In the genomic region with DNA sequence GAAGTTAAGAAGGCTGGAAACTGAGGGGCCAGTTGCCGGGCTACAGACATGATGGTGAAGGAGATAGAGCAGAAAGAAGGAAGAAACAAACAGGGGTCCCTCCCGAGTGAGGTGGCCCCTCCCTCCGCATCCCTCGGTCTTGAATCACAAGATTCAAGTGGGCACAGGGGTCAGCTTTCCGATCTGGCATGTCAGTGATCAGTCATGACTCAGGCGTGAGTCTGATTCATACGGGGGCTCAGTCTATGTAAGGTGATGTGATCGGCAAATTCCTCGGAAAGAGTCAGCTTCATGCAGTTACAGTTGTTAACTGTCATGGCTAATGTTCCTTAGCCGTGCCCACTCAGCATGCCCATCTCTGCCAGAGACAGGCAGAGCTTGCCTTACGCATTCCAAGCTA, we compare ENCODE assay signal across 22 mouse cellular contexts.
DNase-seq lines count a peak whose midpoint lies in the region; ATAC-seq and TF ChIP-seq lines count a peak whose summit lies in the region.
"Had no signal": no experiment of that assay in that cellular context is flagged by ENCODE, and none has a peak within 500 bp of the region (broad histone marks: within the 10 kb centered on the region; RNA-seq: fewer than 3 reads in every experiment).

No protein-coding gene starts in this region.

- DNase-seq in forebrain, embryonic 14.5 days (ENCODE audit: low spot score), result no peak
- no peak for DNase-seq in hindbrain, embryonic 10.5 days (ENCODE audit: low spot score)
- no peak for DNase-seq in kidney, adult 18-20 months
- DNase-seq: adrenal gland, postnatal 14 days; cerebellum, adult 11-12 months; cerebellum, adult 9-10 months; cerebellum, postnatal 25 days; forebrain, postnatal 0 days; gastrocnemius, postnatal 36 days; heart, adult 11 months; heart, postnatal 4 days; kidney, adult 11 months had no signal

- no peak overlapping the region for H3K9ac ChIP-seq in forebrain, embryonic 15.5 days (replicated peaks)
- no peak overlapping the region for H3K9ac ChIP-seq in forebrain, embryonic 14.5 days (ENCODE audit: low read length)
- no peak overlapping the region for H3K9ac ChIP-seq in hindbrain, embryonic 16.5 days (ENCODE audit: low read depth, low read length)
- H3K9ac ChIP-seq in intestine, embryonic 16.5 days (ENCODE audit: low read depth, low read length), result no peak overlapping the region
- H3K9ac ChIP-seq: embryonic facial prominence, embryonic 13.5 days; forebrain, postnatal 0 days; heart, embryonic 13.5 days had no signal

- H3K79me3 ChIP-seq in C2C12 (ENCODE audit: low read depth), result no peaks in the 10 kb centered on the region

- H3K27me3 ChIP-seq in forebrain, embryonic 15.5 days, result no peaks in the 10 kb centered on the region
- no peaks in the 10 kb centered on the region for H3K27me3 ChIP-seq in forebrain, embryonic 14.5 days (replicated peaks; ENCODE audit: control insufficient read depth, insufficient read depth, low read length)
- no peaks in the 10 kb centered on the region for H3K27me3 ChIP-seq in hindbrain, embryonic 16.5 days (replicated peaks; ENCODE audit: control insufficient read depth, insufficient read depth, low read length)
- no peaks in the 10 kb centered on the region for H3K27me3 ChIP-seq in hindbrain, embryonic 10.5 days (ENCODE audit: insufficient read depth, poor library complexity, severe bottlenecking)
- H3K27me3 ChIP-seq in C2C12 (ENCODE audit: control insufficient read depth, insufficient read depth, insufficient read length), result no peaks in the 10 kb centered on the region
- H3K27me3 ChIP-seq in myocyte (ENCODE audit: control insufficient read depth, insufficient read depth, insufficient read length), result no peaks in the 10 kb centered on the region
- H3K27me3 ChIP-seq in intestine, embryonic 16.5 days (replicated peaks; ENCODE audit: control insufficient read depth, insufficient read depth, low read length), result no peaks in the 10 kb centered on the region
- H3K27me3 ChIP-seq: embryonic facial prominence, embryonic 13.5 days had no signal

- H3K4me2 ChIP-seq in forebrain, embryonic 15.5 days (replicated peaks), result no peak overlapping the region
- no peak overlapping the region for H3K4me2 ChIP-seq in forebrain, embryonic 14.5 days (ENCODE audit: low read length)
- H3K4me2 ChIP-seq in hindbrain, embryonic 16.5 days (ENCODE audit: low read length), result no peak overlapping the region
- H3K4me2 ChIP-seq in myocyte (ENCODE audit: low read depth), result peak overlapping the region; percentile 39
- H3K4me2 ChIP-seq in intestine, embryonic 16.5 days (ENCODE audit: low read depth, low read length), result no peak overlapping the region
- H3K4me2 ChIP-seq: embryonic facial prominence, embryonic 13.5 days; heart, embryonic 13.5 days had no signal

- no peaks in the 10 kb centered on the region for H3K36me3 ChIP-seq in forebrain, embryonic 15.5 days
- H3K36me3 ChIP-seq in forebrain, embryonic 14.5 days (ENCODE audit: control insufficient read depth, insufficient read depth, low read length), result no peaks in the 10 kb centered on the region
- H3K36me3 ChIP-seq in hindbrain, embryonic 16.5 days (ENCODE audit: control insufficient read depth, insufficient read depth, low read length), result no peaks in the 10 kb centered on the region
- H3K36me3 ChIP-seq in hindbrain, embryonic 10.5 days, result no peaks in the 10 kb centered on the region
- H3K36me3 ChIP-seq in C2C12 (ENCODE audit: control insufficient read depth, insufficient read depth), result no peaks in the 10 kb centered on the region
- H3K36me3 ChIP-seq in myocyte (ENCODE audit: control insufficient read depth, insufficient read depth), result no peaks in the 10 kb centered on the region
- no peaks in the 10 kb centered on the region for H3K36me3 ChIP-seq in intestine, embryonic 16.5 days (ENCODE audit: control insufficient read depth, insufficient read depth, low read length)
- H3K36me3 ChIP-seq: embryonic facial prominence, embryonic 13.5 days; heart, embryonic 13.5 days had no signal

- H3K27ac ChIP-seq in forebrain, embryonic 15.5 days (replicated peaks), result peak overlapping the region; percentile 12; the same call in 1 of the 2 replicates
- no peak overlapping the region for H3K27ac ChIP-seq in forebrain, embryonic 14.5 days (ENCODE audit: low read depth, low read length)
- H3K27ac ChIP-seq in hindbrain, embryonic 16.5 days (ENCODE audit: low read depth, low read length), result no peak overlapping the region
- no peak overlapping the region for H3K27ac ChIP-seq in hindbrain, embryonic 10.5 days
- no peak overlapping the region for H3K27ac ChIP-seq in intestine, embryonic 16.5 days (ENCODE audit: low read length)
- H3K27ac ChIP-seq: embryonic facial prominence, embryonic 13.5 days; heart, embryonic 13.5 days had no signal

- H3ac ChIP-seq in C2C12 (ENCODE audit: control insufficient read depth, insufficient read length, low read depth) (peak overlapping the region; percentile 43), myocyte (ENCODE audit: control insufficient read depth, insufficient read length) (no peak overlapping the region)

- no peak for TF ChIP-seq POLR2A in myocyte (IDR thresholded peaks at IDR 0.05; ENCODE audit: insufficient read length, low read depth)

- no peak for TF ChIP-seq CTCF in C2C12 (IDR thresholded peaks at IDR 0.05; ENCODE audit: control insufficient read depth, insufficient read depth, insufficient read length)

- no peak overlapping the region for H3K4me3 ChIP-seq in forebrain, embryonic 15.5 days
- no peak overlapping the region for H3K4me3 ChIP-seq in forebrain, embryonic 14.5 days (ENCODE audit: low read depth, low read length)
- H3K4me3 ChIP-seq in hindbrain, embryonic 16.5 days (ENCODE audit: low read length), result no peak overlapping the region
- no peak overlapping the region for H3K4me3 ChIP-seq in hindbrain, embryonic 10.5 days
- H3K4me3 ChIP-seq in C2C12 (ENCODE audit: insufficient read depth, poor library complexity, severe bottlenecking) (no peak overlapping the region), myocyte (no peak overlapping the region)
- no peak overlapping the region for H3K4me3 ChIP-seq in intestine, embryonic 16.5 days (ENCODE audit: low read length)
- H3K4me3 ChIP-seq: embryonic facial prominence, embryonic 13.5 days; heart, embryonic 13.5 days had no signal

- WGBS in forebrain, embryonic 15.5 days, result 86% methylated on average over 11 of the region's 11 CpGs
- WGBS in forebrain, embryonic 14.5 days, result 87% methylated on average over 11 of the region's 11 CpGs
- 63% methylated on average over 11 of the region's 11 CpGs for WGBS in hindbrain, embryonic 16.5 days
- WGBS in hindbrain, embryonic 10.5 days, result 89% methylated on average over 11 of the region's 11 CpGs
- WGBS in intestine, embryonic 16.5 days, result 72% methylated on average over 11 of the region's 11 CpGs

- ATAC-seq in forebrain, embryonic 15.5 days (replicated peaks), result no peak
- no peak for ATAC-seq in forebrain, embryonic 14.5 days
- ATAC-seq in hindbrain, embryonic 16.5 days, result peak; percentile 18; the same call in 1 of the 2 replicates
- no peak for ATAC-seq in intestine, embryonic 16.5 days
- ATAC-seq: activated CD4-positive, CD25-positive, alpha-beta regulatory T cell, adult 4 months; CD4-positive, CD25-positive, alpha-beta regulatory T cell, adult 4 months; inflammation-experienced regulatory T-cells, adult 6 months had no signal

- H3K4me1 ChIP-seq in forebrain, embryonic 15.5 days, result peaks cover 19% of the 10 kb centered on the region
- H3K4me1 ChIP-seq in forebrain, embryonic 14.5 days (ENCODE audit: control insufficient read depth, insufficient read depth, low read length), result peaks cover 6% of the 10 kb centered on the region; the same call in 1 of the 2 replicates
- peaks cover 4% of the 10 kb centered on the region; the same call in 1 of the 2 replicates for H3K4me1 ChIP-seq in hindbrain, embryonic 16.5 days (ENCODE audit: control insufficient read depth, insufficient read depth, low read depth, low read length)
- H3K4me1 ChIP-seq in hindbrain, embryonic 10.5 days (replicated peaks), result peaks cover 8% of the 10 kb centered on the region
- no peaks in the 10 kb centered on the region for H3K4me1 ChIP-seq in intestine, embryonic 16.5 days (ENCODE audit: control insufficient read depth, insufficient read depth, low read length)

- no peaks in the 10 kb centered on the region for H3K9me3 ChIP-seq in forebrain, embryonic 15.5 days
- peaks cover 2% of the 10 kb centered on the region; the same call in 1 of the 2 replicates for H3K9me3 ChIP-seq in forebrain, embryonic 14.5 days (replicated peaks; ENCODE audit: control insufficient read depth, low read length)
- peaks cover 3% of the 10 kb centered on the region for H3K9me3 ChIP-seq in hindbrain, embryonic 16.5 days (ENCODE audit: control insufficient read depth, low read length)
- no peaks in the 10 kb centered on the region for H3K9me3 ChIP-seq in hindbrain, embryonic 10.5 days
- no peaks in the 10 kb centered on the region for H3K9me3 ChIP-seq in intestine, embryonic 16.5 days (ENCODE audit: control insufficient read depth, low read length)
- H3K9me3 ChIP-seq: embryonic facial prominence, embryonic 13.5 days; heart, embryonic 13.5 days had no signal

- H3K79me2 ChIP-seq in C2C12 (ENCODE audit: control insufficient read depth, insufficient read depth) (no peaks in the 10 kb centered on the region), myocyte (ENCODE audit: control insufficient read depth, insufficient read depth) (no peaks in the 10 kb centered on the region)

TF ChIP-seq in C2C12, 6 proteins besides CTCF, POLR2A, EP300 and RAD21:
- TF ChIP-seq MYOD1 (IDR thresholded peaks at IDR 0.05; ENCODE audit: control insufficient read depth, insufficient read length, low read depth) (no peak), MAX (IDR thresholded peaks at IDR 0.05) (no peak), USF1 (IDR thresholded peaks at IDR 0.05; ENCODE audit: low read depth) (peak; percentile 66)

TF ChIP-seq in myocyte, 11 proteins besides CTCF, POLR2A, EP300 and RAD21:
- TF ChIP-seq USF1 (IDR thresholded peaks at IDR 0.05; ENCODE audit: low read depth) (peak; percentile 17), SRF (IDR thresholded peaks at IDR 0.05; ENCODE audit: control insufficient read depth, insufficient read length, low read depth) (no peak)
